Mouse (Mus musculus) brain, embryonic 14.5 days (tissue): ENCODE measurements around the gene Gmfb.

Experiments used
- CTCF ChIP-seq: fragments of 200-500 bp; IDR thresholded peaks from 2 replicates; pipeline ENCODE4 v1.5.1; 2012; ENCODE audit warnings: inconsistent platforms, mild to moderate bottlenecking, moderate library complexity, borderline replicate concordance; ENCODE audit not compliant: insufficient read depth, insufficient read length; ENCODE audit errors: extremely low read depth
- POLR2A ChIP-seq: fragments of 200-500 bp; IDR thresholded peaks from 2 replicates; pipeline ENCODE4 v1.6.1; 2012; ENCODE audit warnings: mild to moderate bottlenecking, inconsistent platforms, borderline replicate concordance; ENCODE audit not compliant: poor library complexity, insufficient read depth, insufficient read length, severe bottlenecking; ENCODE audit errors: extremely low read depth

GRCm38 (mm10) chr14:46759970-46760354, 62.1 kb downstream of the Gmfb start:
- TF ChIP-seq CTCF (no peak), POLR2A (no peak)
